Mouse (Mus musculus) cerebellum, postnatal 25 days (tissue): ENCODE results near the gene Eif4g3.

Experiments
- DNase-seq, 2 experiments: peaks; one replicate each; pipeline ENCODE4 v3.0.0; 2021; ENCODE audit warnings: mixed read lengths in 2 of 2

Eif4g3 gene

GRCm38 (mm10) chr4:138168162-138168561 lies 175.3 kb downstream of the Eif4g3 start:
- no peak for DNase-seq

DNA sequence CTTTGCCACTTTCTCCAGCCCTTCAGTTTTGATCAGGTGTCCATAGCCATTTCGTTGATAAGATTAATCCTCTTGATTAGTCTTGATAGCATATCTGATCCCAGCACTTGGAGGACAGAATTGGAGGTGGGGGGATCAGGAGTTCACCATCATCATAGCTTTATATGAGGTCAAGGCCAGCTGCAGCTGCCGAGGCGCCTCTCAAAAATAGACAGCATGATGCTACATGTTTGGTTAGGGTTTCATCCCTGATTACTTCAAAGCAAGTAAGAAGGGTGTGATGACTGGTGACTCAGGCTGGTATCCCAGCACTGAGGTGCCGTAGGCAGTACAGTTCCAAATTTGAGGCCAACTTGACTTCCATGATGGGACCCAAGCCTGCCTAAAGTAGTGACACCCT lies 176.6 kb downstream of the Eif4g3 start:
- DNase-seq = no peak

DNA sequence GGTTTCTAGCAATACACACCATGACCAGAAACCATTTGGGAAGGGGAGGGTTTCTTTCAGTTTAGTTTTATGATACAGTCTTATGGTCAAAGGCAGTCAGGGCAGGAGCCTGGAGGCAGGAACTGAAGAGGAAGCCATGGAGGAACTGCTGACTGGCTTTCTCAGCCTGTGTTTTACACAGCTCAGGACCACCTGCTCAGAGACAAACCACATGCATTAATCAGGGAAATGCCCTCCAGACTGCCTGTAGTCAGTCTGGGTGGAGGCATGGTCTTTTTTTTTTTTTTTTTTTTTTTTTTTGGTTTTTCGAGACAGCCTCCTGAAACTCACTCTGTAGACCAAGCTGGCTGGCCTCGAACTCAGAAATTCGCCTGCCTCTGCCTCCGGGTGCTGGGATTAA lies 179.9 kb downstream of the Eif4g3 start:
- no peak for DNase-seq

DNA sequence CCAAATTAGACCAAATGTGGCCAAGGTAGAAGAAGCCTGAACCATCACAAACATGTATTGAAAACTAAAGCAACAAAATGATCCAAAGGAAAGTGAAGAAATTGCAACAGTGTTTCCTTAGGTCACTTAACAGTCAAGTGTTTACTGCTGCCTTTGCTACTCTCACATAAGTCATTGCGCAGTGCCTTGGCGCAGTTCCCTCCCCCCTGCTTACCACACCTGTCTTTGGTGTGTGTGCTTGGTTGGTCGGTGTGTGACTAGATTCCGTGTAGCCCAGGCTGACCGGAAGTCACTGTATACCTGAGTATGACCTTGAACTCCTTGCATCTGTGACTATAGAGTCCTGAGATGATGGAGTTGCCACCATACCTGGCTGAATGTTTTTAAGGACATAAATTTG lies 186.6 kb downstream of the Eif4g3 start:
- peak in 1 of 2 experiments; percentile 42 for DNase-seq

DNA sequence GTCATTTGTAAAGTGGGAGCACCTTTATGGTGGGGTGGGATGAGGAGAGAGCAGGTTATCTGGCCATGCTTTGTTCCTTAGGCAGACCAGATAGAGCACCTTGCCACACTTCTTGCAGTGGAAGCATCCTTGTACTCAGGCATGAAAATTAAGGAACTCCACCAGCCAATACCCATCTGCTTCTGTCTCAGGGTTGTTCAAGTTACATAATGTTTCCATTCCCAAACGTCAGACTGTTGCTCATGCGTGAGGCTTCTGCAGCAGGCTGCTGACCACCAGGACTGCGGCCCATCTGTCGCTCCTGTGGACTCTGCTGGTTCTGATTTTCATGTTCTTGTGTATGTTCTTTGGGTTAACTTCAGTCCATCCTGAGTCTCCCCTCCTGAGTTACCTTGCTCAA lies 187.9 kb downstream of the Eif4g3 start:
- no peak for DNase-seq

- DNase-seq = no peak
Observed at GRCm38 (mm10) chr4:138184056-138184455, 191.2 kb downstream of the Eif4g3 start.

- no peak for DNase-seq
Observed at GRCm38 (mm10) chr4:138184573-138184981, 191.8 kb downstream of the Eif4g3 start.

- no peak for DNase-seq
Observed at GRCm38 (mm10) chr4:138185961-138186360, 193.1 kb downstream of the Eif4g3 start.

DNA sequence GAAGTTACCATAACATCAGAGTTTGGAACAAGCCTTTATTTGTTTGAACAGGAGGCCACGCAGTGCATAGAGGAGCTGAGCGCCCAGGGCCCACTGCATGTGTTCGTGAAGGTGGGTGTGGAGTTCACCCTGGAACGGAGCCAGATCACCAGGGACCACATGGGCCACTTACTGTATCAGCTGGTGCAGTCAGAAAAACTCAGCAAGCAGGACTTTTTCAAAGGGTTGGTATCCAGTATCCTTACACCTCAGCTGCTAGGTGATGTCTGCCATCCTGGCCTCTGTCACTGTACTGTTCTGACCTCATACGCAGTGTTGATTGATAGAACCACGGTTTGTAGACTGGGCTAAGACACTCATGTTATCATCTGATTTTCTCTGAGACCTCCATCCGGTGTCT lies 195.2 kb downstream of the Eif4g3 start:
- peak in 1 of 2 experiments; percentile 21 for DNase-seq

- no peak for DNase-seq
Observed at GRCm38 (mm10) chr4:138192561-138192960, 199.7 kb downstream of the Eif4g3 start.

DNA sequence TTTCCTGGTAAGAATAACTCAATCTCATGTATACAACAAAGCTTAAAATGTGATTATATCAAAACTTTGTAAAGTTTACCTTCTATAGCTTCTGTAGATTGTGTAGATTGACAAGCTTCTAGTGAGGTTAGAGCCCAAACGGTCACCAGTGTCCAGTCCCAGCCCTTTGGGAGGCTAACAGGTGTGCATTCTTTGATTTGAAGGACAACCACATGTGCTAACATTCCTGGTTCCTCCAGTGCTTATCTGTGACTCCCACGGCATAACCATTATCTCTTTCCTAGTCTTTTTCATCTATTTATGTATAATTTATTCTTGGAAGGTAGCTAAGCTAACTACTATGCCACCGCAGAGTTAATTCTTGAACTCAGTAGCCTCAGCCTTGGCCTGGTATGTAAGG lies 207.9 kb downstream of the Eif4g3 start:
- no peak for DNase-seq

DNA sequence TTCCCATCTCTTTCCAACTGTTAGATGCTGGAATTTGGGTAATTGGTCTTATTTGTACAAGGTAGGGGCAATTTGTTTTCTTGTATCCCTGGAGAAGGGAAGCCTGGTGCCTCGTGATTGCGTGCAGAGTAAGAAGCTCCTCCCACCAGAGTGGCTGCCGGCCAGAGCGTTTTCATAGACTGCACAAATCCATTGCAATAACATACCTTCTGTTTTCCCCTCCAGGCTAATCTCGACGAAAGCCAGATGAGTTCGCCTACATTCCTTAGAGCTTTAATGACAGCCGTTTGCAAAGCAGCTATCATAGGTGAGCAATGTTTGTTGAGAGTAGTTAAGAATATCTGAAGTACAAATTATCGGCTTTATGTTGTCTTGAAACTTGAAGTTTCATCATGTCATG lies 208.9 kb downstream of the Eif4g3 start:
- no peak for DNase-seq

- no peak for DNase-seq
Observed at GRCm38 (mm10) chr4:138210116-138210515, 217.3 kb downstream of the Eif4g3 start.

- DNase-seq = no peak
Observed at GRCm38 (mm10) chr4:138213861-138214260, 221.0 kb downstream of the Eif4g3 start.

DNA sequence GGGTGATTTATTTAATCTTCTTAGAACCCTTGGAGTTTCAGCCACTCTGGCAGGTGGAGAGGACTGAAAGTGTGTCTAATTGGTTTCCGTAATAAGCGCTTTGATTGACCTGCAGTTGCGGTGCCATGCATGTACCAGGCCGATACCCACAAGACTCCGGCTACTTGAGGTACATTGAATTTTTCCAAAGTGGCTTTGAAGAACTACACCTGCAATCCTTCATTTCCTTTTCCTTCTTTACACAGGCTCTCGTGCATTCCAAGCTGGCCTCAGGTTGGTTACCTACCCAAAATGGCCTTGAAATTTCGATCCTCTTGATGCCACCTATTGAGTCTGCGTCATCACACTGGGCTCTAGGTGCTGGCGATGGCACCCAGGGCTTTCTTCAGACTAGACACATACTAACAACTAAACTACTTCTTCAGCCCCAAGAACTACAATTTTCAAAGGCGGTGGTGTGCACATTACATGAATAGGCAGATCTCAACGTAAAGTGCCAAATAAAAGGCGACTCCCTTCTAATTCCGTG lies 222.9 kb downstream of the Eif4g3 start:
- DNase-seq = no peak

GRCm38 (mm10) chr4:138216200-138216890 lies 223.5 kb downstream of the Eif4g3 start, which contains the start of gene Hp1bp3:
TSS of gene Hp1bp3 (plus strand) at chr4:138216296.
- DNase-seq = peak; percentile 89 to 90

GRCm38 (mm10) chr4:138216891-138217392 lies 224.1 kb downstream of the Eif4g3 start:
- peak; percentile 99 for DNase-seq

- DNase-seq = no peak
Observed at GRCm38 (mm10) chr4:138217441-138217840, 224.6 kb downstream of the Eif4g3 start.

- DNase-seq = no peak
Observed at GRCm38 (mm10) chr4:138217951-138218685, 225.3 kb downstream of the Eif4g3 start.

DNA sequence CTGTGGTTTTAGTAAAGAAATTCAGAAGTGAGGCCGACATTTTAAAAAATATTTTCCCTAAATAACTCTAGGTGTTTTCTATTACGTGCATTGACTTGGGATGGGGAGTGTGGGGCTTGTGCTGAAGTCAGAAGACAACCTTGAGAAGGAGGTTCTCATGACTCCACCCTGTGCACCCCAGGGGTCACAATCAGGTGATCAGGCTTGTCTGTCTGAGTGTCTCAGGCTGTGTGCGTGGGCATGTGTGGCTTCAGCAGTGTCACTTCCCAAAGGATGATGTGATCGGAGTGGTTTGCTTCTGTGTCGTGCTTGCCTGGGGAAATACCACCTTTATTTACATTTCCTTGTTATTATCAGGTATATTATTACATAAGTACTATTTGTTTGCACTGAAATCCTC lies 226.5 kb downstream of the Eif4g3 start:
- DNase-seq = peak in 1 of 2 experiments; percentile 40

- DNase-seq = no peak
Observed at GRCm38 (mm10) chr4:138220761-138221160, 227.9 kb downstream of the Eif4g3 start.

GRCm38 (mm10) chr4:138221406-138221805 lies 228.6 kb downstream of the Eif4g3 start:
- DNase-seq = no peak

GRCm38 (mm10) chr4:138222396-138222795 lies 229.6 kb downstream of the Eif4g3 start:
- DNase-seq = no peak

DNA sequence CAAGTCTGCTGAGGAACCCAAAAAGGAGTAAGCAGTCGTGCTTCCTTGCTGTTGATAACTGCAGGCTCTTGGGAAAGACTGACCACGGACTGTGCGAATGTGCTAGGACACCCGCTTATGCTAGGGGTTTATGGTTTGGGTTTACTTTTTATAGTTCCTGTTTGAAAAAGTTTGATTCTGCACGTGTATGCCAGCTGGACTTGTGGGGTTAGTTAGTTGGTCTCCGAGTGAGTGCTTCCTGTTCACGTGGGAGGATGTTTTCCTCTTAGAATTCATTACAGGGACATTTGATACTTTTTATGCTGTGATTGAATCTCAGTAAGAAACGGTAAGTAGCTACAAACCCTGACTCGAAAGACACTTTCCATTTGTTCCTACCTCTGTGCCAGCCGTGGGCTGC lies 230.8 kb downstream of the Eif4g3 start:
- DNase-seq = no peak
